Mouse (Mus musculus) thymus, postnatal 4 days (tissue): ENCODE measurements around the gene Sugct.

Experiments
- DNase-seq: peaks from one replicate; pipeline ENCODE4 v3.0.0; 2021

Gene Sugct

GRCm38 (mm10) chr13:17694911-17695699 is at the start of gene Sugct, which contains the start of gene Mplkip:
Gene Sugct (minus strand): TSS chr13:17695553.
Gene Mplkip (plus strand): TSS chr13:17695192.
- DNase-seq = peak; percentile 100

- no peak for DNase-seq
Measured at GRCm38 (mm10) chr13:17728798-17729197, 33.4 kb upstream of the Sugct start.

DNA sequence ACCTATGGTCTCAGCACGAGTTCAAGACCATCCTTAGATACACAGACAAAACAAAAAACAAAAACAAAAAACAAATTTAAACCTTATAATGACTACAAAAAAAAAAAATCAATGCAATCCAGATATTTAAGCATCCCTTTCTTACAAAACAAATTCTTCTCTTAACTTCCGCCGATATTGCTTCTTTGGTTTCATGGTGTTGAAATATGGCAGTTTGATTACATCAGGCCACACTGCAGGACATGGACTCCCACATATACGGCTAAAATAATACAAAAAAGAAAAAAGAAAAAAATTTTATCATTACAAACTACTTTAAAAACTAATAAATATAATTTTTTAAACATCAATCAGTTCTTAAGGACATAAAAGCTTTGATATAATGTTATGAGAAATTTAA is 32.6 kb upstream of the Sugct start:
- no peak for DNase-seq

DNA sequence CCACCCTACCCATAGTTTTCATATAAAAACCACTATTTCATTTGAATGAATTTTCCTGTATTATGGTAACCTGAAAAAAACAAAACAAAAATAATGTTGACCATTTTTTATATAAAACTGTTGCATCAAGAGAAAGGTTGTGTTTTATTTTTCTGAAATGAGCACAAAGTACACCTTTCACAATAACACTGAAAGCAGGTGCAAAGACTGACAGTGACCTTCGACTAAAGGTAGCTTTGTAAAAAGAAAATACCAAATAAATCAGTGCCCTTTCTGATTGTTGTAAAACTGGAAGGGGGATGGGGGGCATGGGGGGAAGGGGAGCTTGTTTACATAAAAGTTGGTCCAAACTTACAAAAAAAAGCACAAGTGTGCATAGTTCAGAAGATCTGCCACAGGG is 22.0 kb upstream of the Sugct start:
- DNase-seq = no peak

- DNase-seq = no peak
Measured at GRCm38 (mm10) chr13:17708784-17709311, 13.5 kb upstream of the Sugct start.

DNA sequence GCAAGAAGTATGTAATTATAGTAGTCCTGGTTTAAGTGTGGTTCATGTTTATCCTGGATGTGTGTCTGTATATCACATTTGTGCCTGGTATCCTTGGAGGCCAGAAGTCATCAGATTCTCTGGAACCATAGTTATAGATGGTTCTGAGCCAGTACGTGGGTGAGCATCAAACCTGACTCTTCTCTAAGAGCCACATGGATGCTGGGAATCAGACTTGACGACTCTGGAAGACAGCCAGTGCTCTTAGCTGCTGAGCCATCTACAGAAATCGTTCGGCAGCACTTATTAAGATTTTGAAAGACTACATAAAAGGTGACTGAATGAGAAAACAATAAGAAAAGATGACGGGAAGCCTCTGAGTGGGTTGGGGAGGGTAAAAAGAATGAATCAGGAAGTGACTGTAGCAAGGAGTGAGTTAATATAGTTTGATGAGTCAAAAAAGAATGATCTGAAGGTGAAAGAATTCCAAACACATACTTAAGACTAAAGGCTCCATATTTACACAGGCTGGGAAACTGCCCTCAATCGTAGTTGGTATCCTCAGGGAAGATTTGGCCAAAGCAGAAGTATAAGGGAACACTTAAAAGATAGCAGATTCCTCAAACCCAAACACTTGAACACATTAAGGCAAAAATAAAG is 10.0 kb upstream of the Sugct start:
- no peak for DNase-seq

DNA sequence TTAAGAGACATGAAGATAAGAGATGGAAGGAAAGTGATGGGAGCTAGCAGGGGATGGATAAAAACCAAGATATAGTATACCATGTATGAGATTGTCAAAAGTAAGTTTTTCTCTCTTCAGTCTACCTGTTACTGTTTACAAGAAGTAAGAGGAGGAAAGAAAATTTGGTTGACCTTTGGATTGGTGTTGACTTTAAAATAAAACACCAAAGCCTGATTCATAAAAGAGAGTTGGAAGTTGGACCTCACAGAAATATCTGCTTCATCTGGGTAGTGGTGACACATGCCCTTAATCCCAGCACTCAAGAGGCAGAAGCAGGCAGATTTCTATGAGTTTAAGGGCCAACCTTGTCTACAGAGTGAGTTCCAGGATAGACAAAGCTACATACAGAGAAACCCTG is 7.0 kb upstream of the Sugct start:
- no peak for DNase-seq

DNA sequence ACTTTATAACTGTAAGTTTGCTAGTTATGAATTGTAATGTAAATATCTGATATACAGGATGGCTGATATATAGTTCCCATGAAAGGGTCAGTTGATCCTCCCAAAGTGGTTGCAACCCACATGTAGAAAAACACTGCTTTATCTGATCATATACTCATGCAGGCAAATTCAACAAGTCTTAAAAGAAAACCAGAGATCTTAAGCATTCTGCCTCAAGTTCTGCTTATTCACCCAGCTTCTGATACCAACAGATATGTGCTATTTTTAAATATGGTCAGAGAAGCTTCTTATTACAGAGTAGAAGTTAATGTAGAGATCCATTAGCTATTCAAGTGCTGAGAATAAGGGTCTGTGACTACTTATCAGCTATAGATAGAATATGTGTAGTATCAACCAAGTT is 6.0 kb upstream of the Sugct start:
- no peak for DNase-seq

- DNase-seq = no peak
Measured at GRCm38 (mm10) chr13:17700090-17700715, 4.8 kb upstream of the Sugct start.

- no peak for DNase-seq
Measured at GRCm38 (mm10) chr13:17695898-17696580, 686 bp upstream of the Sugct start.

GRCm38 (mm10) chr13:17694414-17694813 is 939 bp downstream of the Sugct start:
- no peak for DNase-seq

- DNase-seq = no peak
Measured at GRCm38 (mm10) chr13:17693816-17694215, 1.5 kb downstream of the Sugct start.

DNA sequence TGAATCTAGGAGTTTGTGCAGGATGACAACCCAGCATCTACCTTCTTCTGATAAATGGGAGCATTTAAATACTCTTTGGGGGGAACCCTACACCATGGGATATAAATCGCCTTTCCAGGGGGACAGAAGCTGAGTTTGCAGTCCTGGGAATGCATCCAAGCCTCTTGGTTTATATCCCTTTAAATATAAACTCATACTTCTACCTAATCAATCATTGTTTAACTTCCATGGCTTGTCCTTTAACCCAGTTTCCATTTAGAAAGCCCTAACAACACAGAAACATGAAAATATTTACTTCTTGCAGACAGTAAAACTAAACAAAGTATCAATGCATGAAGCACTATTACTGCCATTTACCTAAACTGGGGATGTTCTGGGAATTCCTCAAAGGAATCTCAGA is 3.9 kb downstream of the Sugct start:
- DNase-seq = no peak

- no peak for DNase-seq
Measured at GRCm38 (mm10) chr13:17690686-17691085, 4.7 kb downstream of the Sugct start.

DNA sequence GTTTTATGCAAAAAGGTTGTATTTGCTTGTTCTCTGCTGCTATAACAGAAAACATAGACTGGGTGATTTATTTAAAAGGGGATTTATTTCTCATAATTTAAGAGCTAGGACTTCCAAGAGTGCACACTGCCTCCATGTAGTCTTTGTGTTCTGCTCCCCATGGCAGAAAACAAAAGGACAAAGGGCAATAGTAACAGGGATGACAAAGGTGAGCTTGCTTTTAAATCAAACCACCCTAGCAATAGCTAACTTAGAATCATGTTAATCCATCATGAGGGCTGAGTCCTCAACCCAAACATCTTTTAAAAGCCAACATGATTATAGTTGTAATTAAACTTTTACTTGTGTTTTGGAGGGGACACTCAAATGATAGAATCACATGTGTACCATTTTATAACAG is 5.9 kb downstream of the Sugct start:
- no peak for DNase-seq

GRCm38 (mm10) chr13:17671122-17671521 is 24.2 kb downstream of the Sugct start:
- DNase-seq = no peak

DNA sequence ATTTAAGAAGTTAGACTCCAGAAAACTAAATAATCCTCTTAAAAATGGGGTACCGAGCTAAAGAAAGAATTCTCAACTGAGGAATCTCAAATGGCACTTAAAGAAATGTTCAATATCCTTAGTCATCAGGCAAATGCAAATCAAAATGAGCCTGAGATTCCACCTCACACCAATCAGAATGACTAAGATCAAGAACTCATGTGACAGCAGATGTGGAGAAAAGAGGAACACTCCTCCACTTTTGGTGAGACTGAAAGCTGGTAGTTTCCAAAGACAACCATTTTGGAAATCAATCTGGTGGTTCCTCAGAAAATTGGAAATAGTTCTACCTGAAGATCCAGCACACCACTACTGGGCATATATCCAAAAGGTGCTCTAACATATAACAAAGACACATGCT is 28.0 kb downstream of the Sugct start:
- no peak for DNase-seq

GRCm38 (mm10) chr13:17642294-17642693 is 53.1 kb downstream of the Sugct start:
- DNase-seq = no peak

DNA sequence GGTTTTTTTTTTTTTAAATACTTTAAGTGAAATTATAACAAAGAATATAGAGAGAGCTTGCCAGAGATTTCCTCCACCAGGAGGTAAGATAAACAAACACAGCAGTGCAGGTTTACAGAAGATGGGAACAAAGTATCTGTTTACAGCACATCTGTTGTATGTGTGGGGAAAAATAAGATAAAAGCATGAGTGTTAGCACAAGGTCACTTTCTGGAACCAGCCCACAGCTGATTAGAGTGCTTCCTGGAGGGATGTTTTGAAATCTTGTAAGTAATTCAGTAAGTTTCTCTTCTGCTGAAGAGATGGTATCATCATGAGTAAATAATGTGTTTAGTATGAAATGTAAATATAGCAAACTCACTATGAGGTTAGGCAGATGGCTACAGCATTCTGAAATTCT is 57.3 kb downstream of the Sugct start:
- DNase-seq = no peak

DNA sequence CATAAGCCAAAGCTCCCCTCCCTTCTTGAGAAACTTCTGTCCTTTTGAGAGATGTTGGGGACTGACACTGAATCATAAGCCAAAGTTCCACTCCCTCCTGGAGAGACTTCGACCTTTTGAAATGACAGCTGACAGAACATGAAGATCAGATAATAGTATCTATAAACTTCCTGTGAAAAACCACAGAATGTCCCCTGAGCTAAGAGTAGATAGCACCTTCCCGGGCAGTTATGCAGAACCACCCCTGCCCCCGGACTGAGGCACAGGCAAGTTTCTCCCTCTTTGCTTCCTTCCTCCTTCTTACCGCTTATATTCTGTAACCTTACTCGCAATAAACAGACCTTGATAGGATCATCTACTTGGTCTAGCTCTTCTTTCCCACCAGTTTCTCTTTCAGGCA is 68.2 kb downstream of the Sugct start:
- DNase-seq = no peak

- DNase-seq = no peak
Measured at GRCm38 (mm10) chr13:17624976-17625375, 70.4 kb downstream of the Sugct start.

DNA sequence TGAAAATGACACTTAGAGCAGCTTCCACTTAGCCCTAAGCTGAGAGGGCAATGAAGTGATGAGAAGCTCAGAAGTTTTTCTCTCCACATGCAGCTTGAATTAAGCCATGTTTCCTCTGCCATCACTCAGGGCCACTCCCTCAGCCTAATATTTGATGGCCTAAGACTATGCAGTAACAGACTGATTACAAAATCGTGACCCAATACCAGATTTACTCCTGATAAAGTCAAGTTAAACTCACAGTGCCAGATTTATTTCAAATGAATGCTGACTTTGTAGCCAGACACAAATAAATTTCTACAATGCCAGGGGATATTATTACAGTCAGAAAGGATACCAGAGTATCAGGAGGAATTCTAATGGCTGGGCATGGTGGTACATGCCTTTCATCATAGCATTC is 89.1 kb downstream of the Sugct start:
- no peak for DNase-seq

DNA sequence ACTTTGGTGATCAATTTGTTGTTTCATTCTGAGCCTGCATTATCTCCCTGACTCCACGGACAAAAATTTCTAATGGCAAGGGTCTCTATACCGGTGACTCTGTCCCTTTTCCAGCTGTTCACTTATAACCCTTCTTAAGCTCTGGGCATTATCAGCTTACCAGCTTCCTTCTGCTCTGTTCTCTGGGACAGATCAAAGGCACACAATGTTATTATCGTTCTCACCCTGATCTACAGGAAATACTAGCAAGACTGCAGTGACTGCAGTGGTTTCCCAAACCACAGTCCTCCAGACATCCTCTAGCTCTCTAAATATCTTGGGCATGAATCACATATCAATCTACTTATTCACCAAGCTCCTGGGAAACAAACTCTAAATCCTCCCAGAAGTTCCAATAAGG is 90.7 kb downstream of the Sugct start:
- no peak for DNase-seq
